Mouse (Mus musculus) erythroblast, embryonic 14.5 days (primary cell): ENCODE measurements around the gene Kif17.

Source experiments
- GATA1 ChIP-seq: IDR thresholded peaks from 2 replicates; pipeline ENCODE4 v1.6.1; 2012; ENCODE audit warnings: low read length, inconsistent platforms, mixed read lengths
- TAL1 ChIP-seq: IDR thresholded peaks from 3 replicates; pipeline ENCODE4 v1.6.1; 2012; ENCODE audit warnings: low read length, inconsistent platforms, mixed read lengths

DNA sequence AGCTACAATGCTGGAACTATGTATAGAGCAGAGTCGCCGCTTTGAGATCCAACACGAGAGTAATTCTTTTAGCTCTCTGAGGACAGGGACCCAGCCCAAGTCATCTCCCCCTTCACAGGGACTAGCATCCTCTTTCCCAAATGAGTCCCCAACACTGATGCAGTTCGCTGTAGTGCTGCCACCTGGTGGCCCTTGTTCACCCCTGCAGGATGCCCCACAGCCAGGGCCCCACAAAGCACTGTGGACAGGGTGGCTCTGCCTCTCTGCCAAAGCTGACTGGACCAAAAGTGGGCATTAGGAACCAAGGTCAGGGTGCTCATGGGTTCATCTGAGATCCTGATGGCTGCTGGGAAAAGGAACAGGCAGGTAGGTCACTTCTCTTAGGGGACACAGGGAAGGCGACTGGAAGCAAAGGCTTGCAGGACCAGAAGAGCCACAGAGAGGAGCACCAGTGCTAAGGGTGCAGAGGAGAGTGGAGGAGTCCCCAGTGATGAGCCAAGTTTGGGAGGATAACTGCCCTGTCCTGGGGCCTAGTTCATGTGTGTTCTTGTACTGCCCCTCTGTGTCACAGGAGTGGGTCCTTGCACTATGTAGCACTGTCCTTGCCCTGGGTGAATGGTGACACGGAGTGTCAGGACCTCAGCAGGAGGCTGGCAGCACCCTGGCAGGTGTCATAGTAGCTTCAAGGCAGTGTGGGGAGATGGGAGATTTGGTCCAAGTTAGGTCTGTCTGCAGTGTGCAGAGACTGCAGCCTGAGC is 68.5 kb downstream of the Kif17 start:
- TF ChIP-seq GATA1 (no peak), TAL1 (no peak)
